Mouse (Mus musculus): ENCODE measurements around the gene Spsb1. TPM values are rescaled to one million over a fixed set of nuclear protein-coding genes. Genes with fewer than 3 reads are reported as not detected.

Spsb1 gene
- total RNA-seq, 2 experiments from 2014 or later, result 35.1 to 37.7 TPM

Other genes with a start within 250 kb of the Spsb1 start
- gene Tmem201, start 217.0 kb downstream of the Spsb1 start, total RNA-seq (2021), result 10 to 100 TPM; 87.7 to 90.5 TPM
- gene Slc25a33, start 180.8 kb downstream of the Spsb1 start, total RNA-seq (2021), result 10 to 100 TPM; 27.0 to 45.2 TPM
- gene H6pd, start 54.0 kb upstream of the Spsb1 start, total RNA-seq (2021), result 10 to 100 TPM; 45.0 to 45.7 TPM
- gene Gpr157, start 132.3 kb upstream of the Spsb1 start, total RNA-seq (2021), result 10 to 100 TPM; 26.7 to 41.1 TPM
- under 1 TPM; 0.11 TPM for gene Slc2a5, start 164.2 kb upstream of the Spsb1 start, total RNA-seq (2021)
- not detected for gene Slc2a7, start 193.9 kb upstream of the Spsb1 start, total RNA-seq (2021)
- not detected for gene Car6, start 246.3 kb upstream of the Spsb1 start, total RNA-seq (2021)

Data from heart, postnatal 36 days (tissue).